Mouse (Mus musculus): ENCODE data around the gene Aasdh.

The Aasdh gene

DNA sequence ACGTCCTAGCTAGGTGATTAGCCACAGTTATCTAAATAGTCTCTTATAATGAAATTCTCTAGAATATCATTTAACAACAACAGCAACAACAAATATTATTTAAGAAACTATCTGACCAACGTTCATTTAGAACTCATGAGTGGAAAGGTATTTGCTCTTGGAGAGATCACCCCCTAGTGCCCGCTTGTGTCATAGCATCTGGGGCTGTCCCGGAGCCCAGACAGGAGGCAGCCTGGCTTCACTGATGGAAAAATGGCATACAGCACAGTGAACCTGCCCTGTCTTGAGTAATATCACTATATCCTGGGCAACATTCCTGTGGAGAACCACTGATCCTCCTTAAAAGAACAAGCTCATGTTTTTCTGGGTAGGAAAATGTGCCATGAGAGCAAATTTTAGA is 61.9 kb downstream of the Aasdh start:
- DNase-seq (ENCODE audit: low spot score in 2 of 2), result peak; percentile 71 to 79

DNA sequence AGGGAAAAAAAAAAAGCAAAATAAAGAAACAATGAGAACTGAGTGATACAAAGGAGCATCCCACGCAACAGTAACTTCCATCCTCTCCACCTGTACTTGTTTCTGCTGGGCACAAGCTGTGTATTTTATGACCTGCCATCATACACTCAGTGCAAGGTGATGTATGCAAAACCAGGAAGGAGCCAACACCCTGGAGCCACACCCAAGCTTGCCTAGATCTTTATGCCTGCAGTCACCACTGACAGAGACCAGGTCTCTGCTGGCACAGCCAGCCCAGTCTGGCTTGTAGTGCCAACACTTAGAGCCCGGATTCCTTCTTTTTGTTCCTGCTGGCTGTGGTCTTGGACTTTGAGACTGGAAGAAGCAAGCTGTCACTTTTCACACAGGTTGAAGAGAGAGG is 63.5 kb downstream of the Aasdh start:
- no peak for DNase-seq (ENCODE audit: low spot score in 2 of 2)

DNA sequence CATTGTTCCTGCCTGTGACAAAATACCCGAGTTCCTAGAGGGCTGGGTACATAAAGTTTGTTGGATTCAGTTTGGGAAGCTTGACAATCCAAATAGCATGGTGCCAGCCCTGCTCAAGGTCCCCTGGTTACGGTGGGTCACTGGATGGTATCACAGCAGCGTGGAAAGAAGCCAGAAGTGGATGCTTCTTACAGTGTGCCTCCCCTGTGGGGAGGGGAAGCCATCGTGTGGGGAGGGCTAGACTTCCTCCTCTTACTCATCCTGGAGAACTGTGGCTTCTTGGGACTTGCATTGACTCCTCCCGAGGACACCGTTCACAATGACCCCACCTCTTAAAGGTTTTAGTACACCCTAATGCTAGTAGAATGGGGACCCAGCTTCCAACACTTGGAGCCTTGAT is 65.5 kb downstream of the Aasdh start:
- no peak for DNase-seq (ENCODE audit: low spot score in 2 of 2)

DNA sequence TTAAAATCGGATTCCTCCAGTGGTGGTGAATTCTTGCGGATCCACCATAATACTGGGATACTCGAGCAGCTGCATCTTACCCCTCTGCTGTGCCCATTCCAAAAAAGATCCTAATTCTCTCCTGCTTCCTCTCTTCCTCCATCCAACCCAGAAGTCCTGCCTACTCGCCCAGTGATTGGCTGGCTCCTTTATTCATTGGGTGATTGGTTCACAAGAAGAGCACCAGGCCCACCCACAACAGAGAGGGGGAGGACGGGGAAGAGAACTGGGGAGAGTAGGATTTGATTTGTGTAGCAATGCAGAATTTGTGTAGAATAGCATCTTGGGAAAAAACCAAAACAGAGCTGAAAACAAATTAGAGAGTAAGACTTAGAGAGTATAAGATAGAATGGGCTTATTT is 68.3 kb downstream of the Aasdh start:
- no peak for DNase-seq (ENCODE audit: low spot score in 2 of 2)

DNA sequence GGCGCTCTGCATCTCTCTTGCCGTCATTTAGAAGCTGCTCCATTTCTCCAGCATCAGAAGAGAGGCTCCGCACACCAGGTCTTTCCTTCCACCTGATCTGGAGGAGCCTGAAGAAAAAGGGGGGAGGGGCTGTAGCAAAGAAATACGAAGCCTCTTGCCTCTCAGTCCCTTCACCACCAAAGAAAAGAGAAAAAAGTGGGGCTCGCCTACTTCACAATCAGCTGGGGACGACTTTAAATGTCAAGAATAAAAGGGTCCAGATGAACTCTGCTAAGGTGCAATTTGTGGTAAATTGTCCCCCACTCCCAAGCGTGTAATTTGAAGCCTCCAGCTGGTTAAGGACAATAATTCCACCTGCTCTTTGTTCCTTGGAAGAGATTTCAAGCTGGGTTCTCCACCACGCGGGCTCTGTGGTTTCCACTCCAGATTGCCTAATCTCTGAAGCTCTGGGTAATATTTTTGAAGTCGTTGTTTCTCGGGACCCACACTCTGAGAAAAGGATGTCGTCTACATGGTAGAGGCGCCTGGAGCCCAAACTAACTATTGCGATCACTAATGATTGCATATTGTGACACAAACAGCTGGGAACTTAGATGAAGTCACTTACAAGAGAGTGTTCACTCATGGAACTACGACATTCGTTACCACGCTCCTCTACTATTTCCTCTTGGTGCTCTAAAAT is 72.6 kb downstream of the Aasdh start:
- no peak for DNase-seq (ENCODE audit: low spot score in 2 of 2)

DNA sequence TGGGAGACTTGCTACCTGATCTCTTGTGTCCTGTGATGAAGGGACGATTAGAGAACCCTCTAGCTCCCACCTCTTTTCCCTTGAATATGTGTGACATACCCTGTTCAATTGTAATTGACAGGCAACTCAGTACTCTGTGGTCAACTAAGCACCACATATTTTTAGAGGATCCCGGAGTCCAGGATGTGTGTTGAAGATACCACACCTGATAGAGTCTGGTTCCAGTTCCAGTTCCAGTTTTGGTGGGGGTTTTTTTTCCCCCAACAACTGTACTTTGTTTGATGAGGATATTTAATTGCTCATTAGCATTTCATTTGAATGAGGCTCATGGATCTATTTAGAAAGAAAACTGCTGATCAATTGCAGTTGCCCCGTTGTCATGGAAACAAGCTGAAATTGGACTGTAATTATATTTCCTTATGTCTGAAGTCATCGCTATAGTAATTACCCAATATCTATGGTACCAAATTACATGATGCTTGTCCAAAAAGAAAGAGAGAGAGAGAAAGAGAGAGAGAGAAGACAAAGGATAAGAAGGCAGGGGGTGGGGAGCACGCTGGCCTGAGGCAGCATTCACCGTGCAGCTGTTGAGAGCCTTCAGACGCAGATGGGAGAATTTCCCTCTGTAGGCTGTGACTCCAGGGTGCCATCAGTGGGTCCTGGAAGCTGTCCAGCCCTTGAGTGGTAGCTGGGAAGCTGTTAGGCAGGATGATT is 76.6 kb downstream of the Aasdh start:
- DNase-seq (ENCODE audit: low spot score in 2 of 2), result no peak

All from cerebellum, postnatal 4 days (tissue).